Comparison of ENCODE assay signal across 20 mouse cellular contexts in genomic region chr13:53065122-53065521, GRCm38 (mm10).
DNase-seq lines count a peak whose midpoint lies in the region; ATAC-seq and TF ChIP-seq lines count a peak whose summit lies in the region.
"Had no signal": no experiment of that assay in that cellular context is flagged by ENCODE, and none has a peak within 500 bp of the region (broad histone marks: within the 10 kb centered on the region; RNA-seq: fewer than 3 reads in every experiment).

No protein-coding gene starts in this region.

- TF ChIP-seq CTCF in lung, embryonic 14.5 days (IDR thresholded peaks at IDR 0.05; ENCODE audit: low read depth): no peak

- ATAC-seq in lung, embryonic 14.5 days (ENCODE audit: insufficient read depth): no peak
- ATAC-seq: activated CD4-positive, CD25-positive, alpha-beta regulatory T cell, adult 4 months; forebrain, postnatal 0 days; liver, embryonic 12.5 days had no signal

- H3K4me2 ChIP-seq in lung, embryonic 14.5 days: no peak overlapping the region
- H3K4me2 ChIP-seq: heart, embryonic 13.5 days; hindbrain, embryonic 13.5 days; liver, embryonic 12.5 days; midbrain, embryonic 12.5 days had no signal

- no peaks in the 10 kb centered on the region for H3K36me3 ChIP-seq in lung, embryonic 14.5 days (ENCODE audit: insufficient read depth)
- H3K36me3 ChIP-seq: forebrain, embryonic 10.5 days; heart, embryonic 13.5 days; hindbrain, embryonic 13.5 days; liver, embryonic 12.5 days; midbrain, embryonic 12.5 days had no signal

- no peak overlapping the region for H3K9ac ChIP-seq in lung, embryonic 14.5 days
- H3K9ac ChIP-seq: forebrain, postnatal 0 days; heart, embryonic 13.5 days; hindbrain, embryonic 13.5 days; liver, embryonic 12.5 days; midbrain, embryonic 12.5 days had no signal

- H3K27ac ChIP-seq in lung, embryonic 14.5 days (ENCODE audit: low read depth): no peak overlapping the region
- H3K27ac ChIP-seq: forebrain, embryonic 10.5 days; heart, embryonic 13.5 days; hindbrain, embryonic 13.5 days; liver, embryonic 12.5 days; midbrain, embryonic 12.5 days had no signal

- H3K9me3 ChIP-seq in lung, embryonic 14.5 days (ENCODE audit: low read depth, low read length): no peaks in the 10 kb centered on the region
- H3K9me3 ChIP-seq: forebrain, embryonic 10.5 days; hindbrain, embryonic 13.5 days; liver, embryonic 12.5 days; midbrain, embryonic 12.5 days had no signal

- no peak overlapping the region for H3K4me3 ChIP-seq in lung, embryonic 14.5 days (ENCODE audit: low read depth, low read length)
- H3K4me3 ChIP-seq: forebrain, embryonic 10.5 days; heart, embryonic 13.5 days; hindbrain, embryonic 13.5 days; liver, embryonic 12.5 days; midbrain, embryonic 12.5 days had no signal

- no peaks in the 10 kb centered on the region for H3K4me1 ChIP-seq in lung, embryonic 14.5 days (ENCODE audit: insufficient read depth)
- H3K4me1 ChIP-seq: liver, embryonic 12.5 days had no signal

- no peaks in the 10 kb centered on the region for H3K27me3 ChIP-seq in lung, embryonic 14.5 days (ENCODE audit: insufficient read depth, low read length)
- H3K27me3 ChIP-seq: hindbrain, embryonic 13.5 days; liver, embryonic 12.5 days had no signal

- DNase-seq in testis, postnatal 10 days (ENCODE audit: low spot score): peak; percentile 26
- DNase-seq in testis, postnatal 14 days (ENCODE audit: low spot score): no peak
- peak; percentile 38 for DNase-seq in lung, embryonic 14.5 days
- DNase-seq in lung, postnatal 36 days: peak; percentile 48
- peak; percentile 8 for DNase-seq in urinary bladder, postnatal 10 days (ENCODE audit: low spot score)
- no peak for DNase-seq in ovary, postnatal 36 days (ENCODE audit: low spot score)
- DNase-seq in MN1 (ENCODE audit: low spot score): no peak
- DNase-seq in layer of hippocampus, postnatal 14 days (ENCODE audit: low spot score in 2 of 2): no peak
- DNase-seq: adrenal gland, postnatal 14 days; cerebellum, adult 11 months; cerebellum, postnatal 25 days; embryo, embryonic 11 days; forebrain, postnatal 0 days; layer of hippocampus, adult 9-11 months had no signal

- WGBS in lung, embryonic 14.5 days: 43% methylated on average over 11 of the region's 11 CpGs

Comparison
In these comparisons a context has a peak if more than half of its experiments do, and no peak if none do; other contexts are left out.
1. DNase-seq: peak in testis, postnatal 10 days (single experiment), lung, embryonic 14.5 days (single experiment), lung, postnatal 36 days (single experiment) and urinary bladder, postnatal 10 days (single experiment); none in testis, postnatal 14 days (single experiment), ovary, postnatal 36 days (single experiment), MN1 (single experiment) and layer of hippocampus, postnatal 14 days (0 of 2).